Mouse (Mus musculus) limb, embryonic 13.5 days (tissue): ENCODE measurements around the gene Cdx2. TPM values are rescaled to one million over a fixed set of nuclear protein-coding genes. Genes with fewer than 3 reads are reported as not detected.

Source experiments
- ATAC-seq: fragments of 200-750 bp; cut with Nextera tagmentation; 2 replicates; pipeline ENCODE4 v1.8.0; 2017; ENCODE audit warnings: low read depth, moderate number of reproducible peaks, moderate TSS enrichment; ENCODE audit not compliant: low FRiP score
- H3K27ac ChIP-seq: fragments of 300-500 bp; sonication (generic); 2 replicates; pipeline ENCODE4 v1.5.1; 2015; ENCODE audit warnings: inconsistent platforms, mild to moderate bottlenecking, moderate library complexity
- H3K27me3 ChIP-seq: fragments of 300-500 bp; sonication (generic); 2 replicates; pipeline ENCODE4 v1.6.1; 2015; ENCODE audit warnings: mild to moderate bottlenecking, inconsistent platforms
- H3K36me3 ChIP-seq: fragments of 300-500 bp; sonication (generic); 2 replicates; pipeline ENCODE4 v1.6.1; 2015; ENCODE audit warnings: inconsistent platforms, mild to moderate bottlenecking, moderate library complexity
- H3K4me1 ChIP-seq: fragments of 300-500 bp; sonication (generic); 2 replicates; pipeline ENCODE4 v1.6.1; 2015; ENCODE audit warnings: inconsistent platforms
- H3K4me2 ChIP-seq: fragments of 300-500 bp; sonication (generic); replicated peaks from 2 replicates; pipeline ENCODE4 v1.6.1; 2015; ENCODE audit warnings: inconsistent platforms, mild to moderate bottlenecking, moderate library complexity
- H3K4me3 ChIP-seq: fragments of 300-500 bp; sonication (generic); 2 replicates; pipeline ENCODE4 v1.5.1; 2015; ENCODE audit warnings: moderate library complexity, mild to moderate bottlenecking, inconsistent platforms
- H3K9ac ChIP-seq: fragments of 300-500 bp; sonication (generic); 2 replicates; pipeline ENCODE4 v1.6.1; 2015; ENCODE audit warnings: mild to moderate bottlenecking, inconsistent platforms
- H3K9me3 ChIP-seq: fragments of 300-500 bp; sonication (generic); 2 replicates; pipeline ENCODE4 v1.6.1; 2016; ENCODE audit warnings: inconsistent platforms
- WGBS: fragments of 180-500 bp; shearing (Covaris S2); methylation state at CpG from one replicate; pipeline ENCODE4 v1.1.7; 2015; 5-methylcytosine and 5-hydroxymethylcytosine counted together
- microRNA-seq: library from miRNA; unstranded; fragments of <30 nt; microRNA quantifications from one replicate; pipeline ENCODE4, GENCODE M21; 2016
- polyA plus RNA-seq: library from polyadenylated mRNA; unstranded; fragments of >200 nt; fragmentation: Nextera tagmentation; extraction: Ambion mirVana; gene quantifications from 2 replicates; pipeline ENCODE4 v1.2.1, GENCODE M21; 2015

Gene Cdx2
- polyA plus RNA-seq, 1 experiment from 2014 or later, result 0.06 TPM

DNA sequence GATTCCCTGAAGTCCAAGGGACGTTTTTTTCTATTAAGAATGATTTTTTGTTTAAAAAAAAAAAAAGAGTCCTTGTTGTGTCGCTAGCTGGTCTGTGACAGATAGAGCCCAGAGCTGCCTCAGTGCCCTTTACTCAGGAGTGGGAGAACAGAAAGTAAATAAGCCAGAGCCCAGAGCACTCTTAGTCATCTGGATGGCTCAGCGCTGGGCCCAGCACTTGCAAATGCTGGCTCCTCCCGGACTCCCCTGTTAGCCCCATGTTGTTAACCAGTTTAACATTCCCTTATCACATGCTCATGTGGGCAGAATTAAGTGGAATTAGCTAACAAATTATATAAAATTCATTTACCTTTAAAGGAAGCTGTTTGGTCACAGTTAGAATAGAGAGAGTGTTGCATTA, 43.1 kb downstream of the Cdx2 start:
- Histone ChIP-seq H3K9ac (no peak overlapping the region), H3K4me2 (no peak overlapping the region), H3K4me1 (no peaks in the 10 kb centered on the region), H3K27ac (no peak overlapping the region), H3K4me3 (no peak overlapping the region), H3K36me3 (no peaks in the 10 kb centered on the region), H3K9me3 (no peaks in the 10 kb centered on the region), H3K27me3 (peaks cover 79% of the 10 kb centered on the region)
- no peak for ATAC-seq
- WGBS, result 16% methylated on average over 4 of the region's 4 CpGs

DNA sequence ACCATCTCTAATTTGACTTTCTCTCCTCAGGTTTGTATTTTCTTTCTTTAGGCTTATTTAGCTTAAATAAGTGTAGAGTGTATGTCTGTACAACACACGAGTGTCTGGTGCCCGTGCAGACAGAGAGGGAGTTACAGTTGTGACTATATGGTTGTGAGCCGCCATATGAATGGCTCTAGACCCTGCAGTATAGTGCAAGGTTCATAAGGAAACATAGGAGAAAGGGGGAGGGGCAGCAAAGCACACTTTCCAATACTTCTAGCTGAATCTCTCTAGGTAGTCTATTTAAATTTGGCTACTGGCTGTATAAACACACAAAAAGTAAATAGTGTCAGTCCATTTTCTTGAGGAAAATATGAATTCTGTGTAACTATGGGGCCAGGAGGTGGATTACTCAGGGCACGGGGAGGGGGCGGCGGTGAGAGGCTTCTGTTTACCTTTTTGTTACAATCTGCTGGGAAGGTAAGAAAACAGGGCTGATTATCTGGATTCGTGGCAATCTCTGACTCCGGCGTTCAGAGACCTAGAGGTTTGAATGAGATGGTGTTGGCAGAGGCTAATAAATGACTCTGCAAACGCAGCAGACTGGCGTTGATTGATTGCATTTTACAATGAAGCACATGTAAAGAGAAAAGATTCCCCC, 45.0 kb downstream of the Cdx2 start:
- no peaks in the 10 kb centered on the region for H3K4me1 ChIP-seq
- no peaks in the 10 kb centered on the region for H3K36me3 ChIP-seq
- H3K4me2 ChIP-seq, result no peak overlapping the region
- H3K27ac ChIP-seq, result no peak overlapping the region
- no peak overlapping the region for H3K4me3 ChIP-seq
- 44% methylated on average over 11 of the region's 11 CpGs for WGBS
- H3K9me3 ChIP-seq, result no peaks in the 10 kb centered on the region
- peaks cover 64% of the 10 kb centered on the region for H3K27me3 ChIP-seq
- ATAC-seq, result no peak
- no peak overlapping the region for H3K9ac ChIP-seq

DNA sequence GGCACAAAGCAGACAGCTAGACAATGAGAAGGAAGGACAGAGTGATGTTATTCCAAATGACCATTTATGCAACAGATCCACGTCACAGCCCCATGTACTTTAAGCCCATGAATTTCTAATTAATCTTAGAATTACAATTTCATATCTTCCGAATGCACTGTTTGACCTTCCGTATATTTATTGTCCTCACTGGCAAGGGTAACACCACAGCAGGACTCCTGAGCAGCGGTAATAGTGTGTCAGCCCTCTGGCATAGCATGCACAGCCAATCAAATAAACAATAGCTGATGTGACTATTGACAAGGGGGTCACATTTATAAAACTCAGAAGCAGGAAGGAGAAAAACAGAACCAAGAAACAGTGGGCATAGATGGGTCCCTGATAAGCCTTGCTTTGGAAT, 46.3 kb downstream of the Cdx2 start:
- Histone ChIP-seq H3K9me3 (no peaks in the 10 kb centered on the region), H3K4me3 (no peak overlapping the region), H3K27me3 (peaks cover 51% of the 10 kb centered on the region), H3K36me3 (no peaks in the 10 kb centered on the region), H3K4me1 (no peaks in the 10 kb centered on the region), H3K4me2 (no peak overlapping the region), H3K27ac (no peak overlapping the region), H3K9ac (no peak overlapping the region)
- 83% methylated on average over 4 of the region's 4 CpGs for WGBS
- ATAC-seq, result no peak

DNA sequence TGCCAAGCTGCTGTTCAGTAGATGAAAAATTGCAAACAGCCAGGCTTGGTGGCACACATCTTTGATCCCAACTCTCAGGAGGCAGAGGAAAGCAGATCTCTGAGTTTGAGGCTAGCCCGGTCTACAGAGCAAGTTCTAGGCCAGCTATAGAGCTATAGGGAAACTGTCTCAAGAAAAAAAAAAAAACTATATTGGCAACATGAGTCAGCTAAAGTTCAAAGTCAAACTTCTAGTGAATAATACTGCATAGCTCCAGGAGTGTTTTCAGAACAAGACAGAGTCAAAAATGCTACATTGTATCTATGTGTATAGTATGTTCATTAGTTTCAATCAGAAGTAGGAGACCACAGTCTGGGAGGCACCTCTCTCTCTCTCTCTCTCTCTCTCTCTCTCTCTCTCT, 46.9 kb downstream of the Cdx2 start:
- Histone ChIP-seq H3K27ac (no peak overlapping the region), H3K36me3 (no peaks in the 10 kb centered on the region), H3K4me2 (no peak overlapping the region), H3K4me1 (no peaks in the 10 kb centered on the region), H3K4me3 (no peak overlapping the region), H3K9me3 (no peaks in the 10 kb centered on the region), H3K27me3 (peaks cover 45% of the 10 kb centered on the region), H3K9ac (no peak overlapping the region)
- ATAC-seq, result no peak
- WGBS, result 89% methylated on average over 1 of the region's 1 CpGs

Small RNA genes lying within 50 kb of the gene (microRNA-seq; reads per million reads assigned to microRNA genes)
- not detected for gene Mir7k

Other genes with a start within 250 kb of the Cdx2 start
- gene Lnx2, start 230.7 kb downstream of the Cdx2 start, polyA plus RNA-seq, result 9.4 and 11.2 TPM in 2 replicates
- 121 and 125 TPM in 2 replicates for gene Polr1d, start 230.2 kb downstream of the Cdx2 start, polyA plus RNA-seq
- gene Gsx1, start 118.6 kb downstream of the Cdx2 start, polyA plus RNA-seq, result not detected in 2 replicates
- not detected in 2 replicates for gene Pdx1, start 37.3 kb downstream of the Cdx2 start, polyA plus RNA-seq
- gene Urad, start 15.2 kb upstream of the Cdx2 start, polyA plus RNA-seq, result not detected in 2 replicates
- gene Flt3, start 93.2 kb upstream of the Cdx2 start, polyA plus RNA-seq, result 0.17 TPM in 2 replicates
- 69.7 and 77.7 TPM in 2 replicates for gene Pan3, start 122.9 kb upstream of the Cdx2 start, polyA plus RNA-seq